Mouse (Mus musculus) frontal cortex, adult (tissue): Measurements from ENCODE around the gene Msi2.

ENCODE experiments used
- ATAC-seq: cut with Nextera tagmentation; 2 replicates; pipeline ENCODE4 v1.9.2; 2017; ENCODE audit warnings: mild to moderate bottlenecking, moderate library complexity, mixed read lengths; ENCODE audit not compliant: low TSS enrichment

The Msi2 gene

GRCm38 (mm10) chr11:88485088-88485487, 233.2 kb downstream of the Msi2 start:
- ATAC-seq: no peak

- no peak for ATAC-seq
Measured at GRCm38 (mm10) chr11:88484047-88484446, 234.3 kb downstream of the Msi2 start.

- ATAC-seq: no peak
Measured at GRCm38 (mm10) chr11:88482636-88483035, 235.7 kb downstream of the Msi2 start.

- no peak for ATAC-seq
Measured at GRCm38 (mm10) chr11:88482236-88482635, 236.1 kb downstream of the Msi2 start.

GRCm38 (mm10) chr11:88481602-88482161, 236.6 kb downstream of the Msi2 start:
- ATAC-seq: 0 out of 2 replicates have a peak, but pooled peaks have one; percentile 20

- ATAC-seq: no peak
Measured at GRCm38 (mm10) chr11:88481092-88481601, 237.2 kb downstream of the Msi2 start.

GRCm38 (mm10) chr11:88479498-88479897, 238.8 kb downstream of the Msi2 start:
- ATAC-seq: no peak

GRCm38 (mm10) chr11:88474889-88475440, 243.3 kb downstream of the Msi2 start:
- no peak for ATAC-seq

GRCm38 (mm10) chr11:88472731-88473130, 245.6 kb downstream of the Msi2 start:
- no peak for ATAC-seq

- peak; percentile 34; the same call in 1 of the 2 replicates for ATAC-seq
Measured at GRCm38 (mm10) chr11:88471981-88472647, 246.2 kb downstream of the Msi2 start.

GRCm38 (mm10) chr11:88470599-88470998, 247.7 kb downstream of the Msi2 start:
- ATAC-seq: no peak

- ATAC-seq: no peak
Measured at GRCm38 (mm10) chr11:88468996-88469395, 249.3 kb downstream of the Msi2 start.

GRCm38 (mm10) chr11:88467498-88468245, 250.6 kb downstream of the Msi2 start:
- peak; percentile 59 for ATAC-seq

GRCm38 (mm10) chr11:88463951-88464350, 254.4 kb downstream of the Msi2 start:
- ATAC-seq: no peak

GRCm38 (mm10) chr11:88462789-88463188, 255.5 kb downstream of the Msi2 start:
- no peak for ATAC-seq

- no peak for ATAC-seq
Measured at GRCm38 (mm10) chr11:88461601-88462000, 256.7 kb downstream of the Msi2 start.

- ATAC-seq: no peak
Measured at GRCm38 (mm10) chr11:88459946-88460736, 258.2 kb downstream of the Msi2 start.

GRCm38 (mm10) chr11:88457241-88457738, 261.0 kb downstream of the Msi2 start:
- no peak for ATAC-seq

GRCm38 (mm10) chr11:88454867-88455806, 263.2 kb downstream of the Msi2 start:
- no peak for ATAC-seq

GRCm38 (mm10) chr11:88449180-88449579, 269.1 kb downstream of the Msi2 start:
- no peak for ATAC-seq
